Mouse (Mus musculus): ENCODE data around the gene Ubr7.

GRCm38 (mm10) chr12:102719552-102720315 is 38.0 kb upstream of the Ubr7 start:
- no peak for TF ChIP-seq CHD2 (IDR thresholded peaks at IDR 0.05; ENCODE audit: low read depth, low read length)
- no peak for TF ChIP-seq ZNF384 (IDR thresholded peaks at IDR 0.05; ENCODE audit: low read depth, low read length)
- no peak for TF ChIP-seq HCFC1 (IDR thresholded peaks at IDR 0.05; ENCODE audit: borderline replicate concordance, insufficient read depth, low read length)
